Mouse (Mus musculus): Measurements from ENCODE around the gene Sbno2. TPM values are rescaled to one million over a fixed set of nuclear protein-coding genes. Genes with fewer than 3 reads are reported as not detected.

Gene Sbno2
- total RNA-seq, 2 experiments from 2014 or later = 31.0 to 41.4 TPM

- DNase-seq (ENCODE audit: low spot score in 2 of 2) = no peak
Observed at GRCm38 (mm10) chr10:80094085-80094484, 11.3 kb downstream of the Sbno2 start.

- DNase-seq (ENCODE audit: low spot score in 2 of 2) = no peak
Observed at GRCm38 (mm10) chr10:80092690-80093089, 12.7 kb downstream of the Sbno2 start.

- no peak for DNase-seq (ENCODE audit: low spot score in 2 of 2)
Observed at GRCm38 (mm10) chr10:80091527-80091926, 13.8 kb downstream of the Sbno2 start.

GRCm38 (mm10) chr10:80089146-80089545 lies 16.2 kb downstream of the Sbno2 start:
- DNase-seq (ENCODE audit: low spot score in 2 of 2) = no peak

GRCm38 (mm10) chr10:80087483-80087882 lies 17.9 kb downstream of the Sbno2 start:
- DNase-seq (ENCODE audit: low spot score in 2 of 2) = no peak

GRCm38 (mm10) chr10:80086847-80087246 lies 18.5 kb downstream of the Sbno2 start:
- no peak for DNase-seq (ENCODE audit: low spot score in 2 of 2)

DNA sequence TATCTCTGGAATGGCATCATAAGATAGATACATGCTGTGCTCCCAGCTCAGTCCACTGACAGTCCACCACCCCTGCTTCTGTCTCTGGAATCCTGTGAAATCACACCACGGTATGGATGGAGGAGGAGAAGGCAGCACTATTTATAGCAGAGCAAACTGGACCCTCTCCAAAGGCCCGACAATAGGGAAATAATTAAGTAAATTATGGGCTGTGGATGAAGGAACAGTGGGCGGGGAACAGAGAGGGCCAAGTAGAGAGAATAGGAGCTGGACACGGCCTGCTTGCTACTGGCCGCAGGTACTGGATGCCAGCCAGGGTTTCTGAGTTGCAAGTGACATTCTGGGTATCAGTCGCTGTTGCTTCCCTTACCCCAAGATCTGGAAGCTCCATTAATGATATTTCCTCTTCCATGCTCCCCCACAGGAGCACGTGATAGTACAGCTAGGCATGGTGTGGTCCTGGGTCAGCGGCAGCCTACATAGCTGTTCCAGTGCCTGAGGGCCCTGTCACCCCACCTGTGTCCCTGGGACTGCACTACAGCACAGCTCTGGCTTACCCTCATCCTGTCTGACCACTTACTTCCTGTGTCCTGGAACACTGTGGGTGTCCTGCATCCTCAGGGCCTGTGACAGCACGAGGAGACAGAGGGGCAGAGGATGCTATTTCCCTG lies 20.4 kb downstream of the Sbno2 start:
- DNase-seq (ENCODE audit: low spot score in 2 of 2) = no peak

GRCm38 (mm10) chr10:80081075-80081474 lies 24.3 kb downstream of the Sbno2 start:
- DNase-seq (ENCODE audit: low spot score in 2 of 2) = no peak

- DNase-seq (ENCODE audit: low spot score in 2 of 2) = no peak
Observed at GRCm38 (mm10) chr10:80080396-80081070, 24.8 kb downstream of the Sbno2 start.

DNA sequence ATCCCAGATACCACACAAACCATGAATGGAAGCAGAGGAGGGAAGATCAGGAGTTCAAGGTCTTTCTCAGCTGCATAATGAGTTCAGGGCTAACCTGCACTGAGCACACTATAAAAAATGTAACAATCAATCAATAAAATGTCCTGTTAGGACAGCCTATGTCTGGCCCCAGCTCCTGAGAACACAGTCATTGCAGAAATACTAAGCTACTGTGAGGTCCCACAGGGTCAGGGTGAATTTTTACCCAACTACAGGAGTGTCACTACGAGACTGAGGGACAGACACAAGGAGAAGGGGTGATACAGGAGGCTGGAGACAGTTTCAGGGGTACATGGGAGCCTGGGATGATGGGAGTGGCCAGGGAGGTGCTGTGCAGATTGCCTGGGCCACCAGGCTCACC lies 27.0 kb downstream of the Sbno2 start:
- DNase-seq (ENCODE audit: low spot score in 2 of 2) = no peak

DNA sequence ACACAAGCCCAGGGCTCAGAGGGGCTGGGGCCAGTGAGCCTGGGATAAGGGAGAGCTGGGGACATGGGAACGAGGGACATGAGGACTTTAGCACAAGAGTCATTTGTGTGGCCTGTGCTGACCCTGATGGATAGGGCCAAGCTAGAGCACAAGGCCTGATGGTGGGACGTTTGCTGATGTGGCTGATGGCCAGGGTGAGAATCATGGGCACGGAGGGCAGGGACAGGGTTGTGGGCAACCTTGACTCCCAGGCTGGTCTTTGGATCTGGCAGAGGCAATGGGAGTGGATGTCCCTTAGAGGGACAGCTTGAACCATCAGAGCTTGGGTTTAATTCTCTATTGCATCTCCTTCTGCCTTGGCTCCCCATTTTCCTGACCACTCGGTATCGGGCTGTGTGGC lies 28.1 kb downstream of the Sbno2 start:
- no peak for DNase-seq (ENCODE audit: low spot score in 2 of 2)

DNA sequence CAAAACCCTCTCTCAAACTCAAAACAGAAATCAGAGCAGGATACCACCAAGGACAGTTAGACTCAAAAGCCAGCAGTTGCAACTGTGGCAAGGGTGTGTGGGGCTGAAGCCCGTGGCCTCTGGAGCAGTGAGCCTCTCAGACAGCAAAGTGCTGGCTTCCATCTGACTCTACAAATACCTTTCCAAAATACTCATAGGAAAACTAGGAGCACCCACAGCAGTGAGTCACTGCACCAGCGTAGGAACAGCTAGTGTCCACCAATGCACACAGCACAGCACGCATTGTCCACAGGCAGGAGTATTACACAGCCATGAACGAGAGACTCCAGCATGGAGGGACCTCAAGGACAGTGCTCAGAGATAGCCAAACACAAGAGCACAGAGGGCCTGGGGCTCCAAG lies 29.0 kb downstream of the Sbno2 start:
- DNase-seq (ENCODE audit: low spot score in 2 of 2) = no peak

DNA sequence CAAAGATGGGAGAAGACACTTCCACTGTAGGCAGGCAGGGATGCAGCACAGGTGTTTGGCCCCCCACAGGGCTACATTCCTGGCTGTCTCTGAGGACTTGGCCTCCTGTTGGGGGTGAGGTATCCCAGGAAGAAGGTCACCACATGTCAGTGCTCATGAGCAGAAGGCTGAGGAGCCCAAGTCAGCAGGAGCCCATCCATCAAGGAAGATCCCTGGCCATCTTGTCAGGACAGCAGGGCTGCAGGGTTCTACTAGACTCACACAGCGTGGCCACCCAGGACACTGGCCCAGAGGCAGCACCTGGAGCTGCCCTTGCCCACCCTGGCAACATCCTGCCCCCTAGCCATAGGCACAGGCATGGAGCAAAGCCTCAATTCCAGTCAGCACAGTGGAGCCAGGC lies 29.4 kb downstream of the Sbno2 start:
- no peak for DNase-seq (ENCODE audit: low spot score in 2 of 2)

- peak; percentile 68 to 71 for DNase-seq (ENCODE audit: low spot score in 2 of 2)
Observed at GRCm38 (mm10) chr10:80074813-80075601, 30.4 kb downstream of the Sbno2 start.

GRCm38 (mm10) chr10:80072623-80073489 lies 32.5 kb downstream of the Sbno2 start:
- peak in 1 of 2 experiments; percentile 30 for DNase-seq (ENCODE audit: low spot score in 2 of 2)

- no peak for DNase-seq (ENCODE audit: low spot score in 2 of 2)
Observed at GRCm38 (mm10) chr10:80071516-80071900, 33.9 kb downstream of the Sbno2 start.

- peak; percentile 82 to 88 for DNase-seq (ENCODE audit: low spot score in 2 of 2)
Observed at GRCm38 (mm10) chr10:80070837-80071515, 34.4 kb downstream of the Sbno2 start.

DNA sequence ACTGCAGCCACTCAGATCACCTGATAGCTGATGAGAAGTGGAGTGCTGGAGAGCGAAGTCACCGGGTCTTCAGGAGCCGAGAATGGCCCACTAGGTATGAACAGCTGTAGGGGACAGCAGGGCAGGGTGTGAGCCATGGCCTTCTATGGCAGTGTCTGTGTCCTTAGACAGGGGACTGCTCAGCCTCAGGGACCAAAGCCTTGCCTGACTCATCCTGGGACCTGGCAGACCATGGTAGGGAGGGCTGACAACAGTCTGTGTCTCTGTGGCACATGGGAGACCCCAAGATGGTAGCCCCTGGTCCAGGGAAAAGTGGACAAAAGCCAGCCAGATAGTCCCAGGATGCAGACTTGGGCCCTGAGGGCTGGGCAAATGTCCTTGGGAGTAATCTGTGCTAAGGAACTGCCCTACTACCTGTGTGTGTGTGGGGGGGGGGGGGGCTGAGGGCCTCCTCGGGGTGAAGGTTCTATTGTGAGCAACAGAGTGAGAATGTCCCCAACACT lies 35.4 kb downstream of the Sbno2 start:
- no peak for DNase-seq (ENCODE audit: low spot score in 2 of 2)

- DNase-seq (ENCODE audit: low spot score in 2 of 2) = no peak
Observed at GRCm38 (mm10) chr10:80069251-80069650, 36.1 kb downstream of the Sbno2 start.

All from adrenal gland, adult 18-20 months (tissue).